Mouse (Mus musculus): ENCODE results near the gene Olfr1082. TPM values are rescaled to one million over a fixed set of nuclear protein-coding genes. Genes with fewer than 3 reads are reported as not detected.
"Not testable (repeated sequence)": the region's sequence is repeated elsewhere in the genome, so short reads cannot be mapped to it uniquely, and the experiment has no call there.

Gene Olfr1082
- polyA plus RNA-seq (2012; ENCODE audit: insufficient read depth, insufficient read length, low replicate concordance, missing spikeins): not detected in 2 replicates

DNA sequence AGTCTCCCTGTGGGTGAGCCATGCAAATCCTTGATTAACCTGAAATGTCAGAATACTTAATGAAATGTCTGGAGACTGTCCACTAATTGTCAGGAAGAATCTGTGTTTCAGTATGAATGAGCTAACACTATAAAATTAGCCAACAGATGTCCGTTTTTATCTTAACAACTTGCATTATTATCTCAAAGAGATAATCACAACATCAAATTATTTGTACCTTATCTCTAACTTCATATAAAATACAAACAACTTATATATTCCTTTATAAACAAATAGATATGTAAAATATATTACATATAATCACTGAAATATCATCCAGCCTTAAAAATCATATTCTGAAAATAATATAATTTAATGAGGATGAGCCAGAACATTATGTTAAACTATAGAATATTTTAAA lies at the start of gene Olfr1082:
Gene Olfr1082 (minus strand): TSS at position 101 of the 400 bp plus-strand sequence.
- H3K4me3 ChIP-seq (ENCODE audit: insufficient read depth, low read depth, low read length); H3K27ac ChIP-seq (ENCODE audit: insufficient read depth, low read depth, low read length); H3K4me1 ChIP-seq (ENCODE audit: control insufficient read depth, insufficient read depth, low read length): not testable (repeated sequence)
- WGBS: 44% methylated on average over 1 of the region's 1 CpGs

GRCm38 (mm10) chr2:86639625-86640024 lies 40.9 kb upstream of the Olfr1082 start, which contains the start of gene Olfr1084:
TSS of gene Olfr1084 (minus strand) at chr2:86639725.
- H3K27ac ChIP-seq (ENCODE audit: insufficient read depth, low read depth, low read length): not testable (repeated sequence)
- 96% methylated on average over 1 of the region's 1 CpGs for WGBS

DNA sequence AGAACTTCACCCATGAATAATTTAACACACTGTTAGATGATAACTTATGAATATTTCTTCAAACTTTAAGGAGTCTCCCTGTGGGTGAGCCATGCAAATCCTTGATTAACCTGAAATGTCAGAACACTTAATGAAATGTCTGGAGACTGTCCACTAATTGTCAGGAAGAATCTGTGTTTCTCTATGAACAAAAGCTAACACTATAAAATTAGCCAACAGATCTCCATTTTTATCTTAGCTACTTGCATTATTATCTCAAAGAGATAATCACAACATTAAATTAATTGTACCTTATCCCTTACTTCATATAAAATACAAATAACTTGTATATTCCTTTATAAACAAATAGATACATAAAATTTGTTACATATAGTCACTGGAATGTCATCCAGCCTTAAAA lies 40.6 kb downstream of the Olfr1082 start, which contains the start of gene Olfr1080:
Gene Olfr1080 (minus strand): TSS at position 101 of the 400 bp plus-strand sequence.
- not testable (repeated sequence) for H3K27ac ChIP-seq (ENCODE audit: insufficient read depth, low read depth, low read length); H3K4me3 ChIP-seq (ENCODE audit: insufficient read depth, low read depth, low read length); H3K4me1 ChIP-seq (ENCODE audit: control insufficient read depth, insufficient read depth, low read length)

More at GRCm38 (mm10) chr2:86639625-86640024, 40.9 kb upstream of the Olfr1082 start, which contains the start of gene Olfr1084:
- H3K4me1 ChIP-seq (ENCODE audit: control insufficient read depth, insufficient read depth, low read length); H3K4me3 ChIP-seq (ENCODE audit: insufficient read depth, low read depth, low read length): not testable (repeated sequence)

Other genes starting within 250 kb of the Olfr1082 start
- gene Olfr1055, start 248.7 kb downstream of the Olfr1082 start, polyA plus RNA-seq (2012; ENCODE audit: insufficient read depth, insufficient read length, low replicate concordance, missing spikeins): not detected in 2 replicates
- gene Olfr1056, start 236.5 kb downstream of the Olfr1082 start, polyA plus RNA-seq (2012; ENCODE audit: insufficient read depth, insufficient read length, low replicate concordance, missing spikeins): not detected in 2 replicates
- gene Olfr1057, start 220.6 kb downstream of the Olfr1082 start, polyA plus RNA-seq (2012; ENCODE audit: insufficient read depth, insufficient read length, low replicate concordance, missing spikeins): not detected in 2 replicates
- gene Olfr1058, start 210.4 kb downstream of the Olfr1082 start, polyA plus RNA-seq (2012; ENCODE audit: insufficient read depth, insufficient read length, low replicate concordance, missing spikeins): not detected in 2 replicates
- gene Olfr1061, start 184.9 kb downstream of the Olfr1082 start, polyA plus RNA-seq (2012; ENCODE audit: insufficient read depth, insufficient read length, low replicate concordance, missing spikeins): not detected in 2 replicates
- gene Olfr1062, start 172.2 kb downstream of the Olfr1082 start, polyA plus RNA-seq (2012; ENCODE audit: insufficient read depth, insufficient read length, low replicate concordance, missing spikeins): not detected in 2 replicates
- gene Olfr1065, start 148.4 kb downstream of the Olfr1082 start, polyA plus RNA-seq (2012; ENCODE audit: insufficient read depth, insufficient read length, low replicate concordance, missing spikeins): not detected in 2 replicates
- not detected in 2 replicates for gene Olfr1066, start 142.7 kb downstream of the Olfr1082 start, polyA plus RNA-seq (2012; ENCODE audit: insufficient read depth, insufficient read length, low replicate concordance, missing spikeins)
- not detected in 2 replicates for gene Olfr228, start 111.6 kb downstream of the Olfr1082 start, polyA plus RNA-seq (2012; ENCODE audit: insufficient read depth, insufficient read length, low replicate concordance, missing spikeins)
- not detected in 2 replicates for gene Olfr1076, start 90.5 kb downstream of the Olfr1082 start, polyA plus RNA-seq (2012; ENCODE audit: insufficient read depth, insufficient read length, low replicate concordance, missing spikeins)
- gene Olfr1079, start 56.5 kb downstream of the Olfr1082 start, polyA plus RNA-seq (2012; ENCODE audit: insufficient read depth, insufficient read length, low replicate concordance, missing spikeins): not detected in 2 replicates
- gene Olfr1080, start 40.7 kb downstream of the Olfr1082 start, polyA plus RNA-seq (2012; ENCODE audit: insufficient read depth, insufficient read length, low replicate concordance, missing spikeins): not detected in 2 replicates
- gene Olfr1084, start 40.8 kb upstream of the Olfr1082 start, polyA plus RNA-seq (2012; ENCODE audit: insufficient read depth, insufficient read length, low replicate concordance, missing spikeins): not detected in 2 replicates
- not detected in 2 replicates for gene Olfr1085, start 63.1 kb upstream of the Olfr1082 start, polyA plus RNA-seq (2012; ENCODE audit: insufficient read depth, insufficient read length, low replicate concordance, missing spikeins)
- not detected in 2 replicates for gene Olfr1086, start 81.1 kb upstream of the Olfr1082 start, polyA plus RNA-seq (2012; ENCODE audit: insufficient read depth, insufficient read length, low replicate concordance, missing spikeins)
- not detected in 2 replicates for gene Olfr1087, start 99.4 kb upstream of the Olfr1082 start, polyA plus RNA-seq (2012; ENCODE audit: insufficient read depth, insufficient read length, low replicate concordance, missing spikeins)
- gene Olfr1089, start 134.7 kb upstream of the Olfr1082 start, polyA plus RNA-seq (2012; ENCODE audit: insufficient read depth, insufficient read length, low replicate concordance, missing spikeins): not detected in 2 replicates
- gene Olfr1090, start 160.0 kb upstream of the Olfr1082 start, polyA plus RNA-seq (2012; ENCODE audit: insufficient read depth, insufficient read length, low replicate concordance, missing spikeins): not detected in 2 replicates
- gene Olfr1093, start 183.5 kb upstream of the Olfr1082 start, polyA plus RNA-seq (2012; ENCODE audit: insufficient read depth, insufficient read length, low replicate concordance, missing spikeins): not detected in 2 replicates
- gene Olfr141, start 211.1 kb upstream of the Olfr1082 start, polyA plus RNA-seq (2012; ENCODE audit: insufficient read depth, insufficient read length, low replicate concordance, missing spikeins): not detected in 2 replicates
- gene Olfr1094, start 225.7 kb upstream of the Olfr1082 start, polyA plus RNA-seq (2012; ENCODE audit: insufficient read depth, insufficient read length, low replicate concordance, missing spikeins): not detected in 2 replicates